Mouse (Mus musculus) lung, adult 2 months (tissue): ENCODE data around the gene Olfr432.

Experiments
- CTCF ChIP-seq: fragments of 200-500 bp; IDR thresholded peaks from 2 replicates; pipeline ENCODE4 v1.5.1; 2011; ENCODE audit warnings: mild to moderate bottlenecking, low read length, control low read depth; ENCODE audit not compliant: insufficient read depth
- POLR2A ChIP-seq: fragments of 200-500 bp; IDR thresholded peaks from 2 replicates; pipeline ENCODE4 v1.6.1; 2011; ENCODE audit warnings: low read depth, mild to moderate bottlenecking, control low read depth, low read length, borderline replicate concordance; ENCODE audit errors: extremely low read depth

- TF ChIP-seq CTCF (no peak), POLR2A (no peak)
Observed at GRCm38 (mm10) chr1:174038480-174038879, 10.5 kb upstream of the Olfr432 start.
